Mouse (Mus musculus) liver, embryonic 14.5 days (tissue): ENCODE measurements around the gene Tmem82. TPM values are rescaled to one million over a fixed set of nuclear protein-coding genes. Genes with fewer than 3 reads are reported as not detected.
A peak's percentile ranks its signal among the peaks of the same experiment; 100 is the strongest.

Experiments used
- ATAC-seq: fragments of 200-750 bp; cut with Nextera tagmentation; 2 replicates; pipeline ENCODE4 v1.8.0; 2017; ENCODE audit warnings: moderate number of reproducible peaks, mild to moderate bottlenecking, moderate library complexity; ENCODE audit not compliant: insufficient read depth
- DNase-seq, 3 experiments: peaks; one replicate each; pipeline ENCODE4 v3.0.0-alpha.2; 2012 to 2013; ENCODE audit warnings: low read depth in 3 of 3, low spot score in 3 of 3
- H3K27ac ChIP-seq: fragments of 300-500 bp; sonication (generic); 2 replicates; pipeline ENCODE4 v1.5.1; 2014; ENCODE audit warnings: moderate library complexity, mild to moderate bottlenecking, control low read depth, inconsistent platforms
- H3K27me3 ChIP-seq: fragments of 300-500 bp; sonication (generic); 2 replicates; pipeline ENCODE4 v1.6.1; 2014; ENCODE audit warnings: mild to moderate bottlenecking, low read length, moderate library complexity; ENCODE audit not compliant: control insufficient read depth, insufficient read depth
- H3K36me3 ChIP-seq: fragments of 300-500 bp; sonication (generic); replicated peaks from 2 replicates; pipeline ENCODE4 v1.6.1; 2014; ENCODE audit warnings: low read depth; ENCODE audit not compliant: control insufficient read depth, insufficient read depth
- H3K4me1 ChIP-seq, 2 experiments: fragments of 200-500 bp in 1 of 2; fragments of 300-500 bp in 1 of 2; sonication (generic) in 1 of 2; replicated peaks; 2 replicates each; pipeline ENCODE4 v1.6.1; 2012 to 2014; ENCODE audit warnings: antibody characterized with exemption in 1 of 2, inconsistent platforms in 1 of 2, low read length in 1 of 2; ENCODE audit not compliant: control insufficient read depth in 2 of 2, insufficient read depth in 2 of 2
- H3K4me2 ChIP-seq: fragments of 300-500 bp; sonication (generic); 2 replicates; pipeline ENCODE4 v1.6.1; 2014; ENCODE audit warnings: low read depth, mild to moderate bottlenecking, control low read depth, moderate library complexity
- H3K4me3 ChIP-seq, 2 experiments: fragments of 200-500 bp in 1 of 2; fragments of 300-500 bp in 1 of 2; sonication (generic) in 1 of 2; 2 replicates each; pipeline ENCODE4 v1.5.1; 2012 to 2014; ENCODE audit warnings: low read depth in 2 of 2, low read length in 2 of 2, mild to moderate bottlenecking in 2 of 2, control low read depth in 1 of 2, inconsistent platforms in 1 of 2, moderate library complexity in 1 of 2; ENCODE audit not compliant: insufficient read depth in 1 of 2
- H3K9ac ChIP-seq: fragments of 300-500 bp; sonication (generic); replicated peaks from 2 replicates; pipeline ENCODE4 v1.6.1; 2014; ENCODE audit warnings: mild to moderate bottlenecking, control low read depth, moderate library complexity
- H3K9me3 ChIP-seq: fragments of 300-500 bp; sonication (generic); 2 replicates; pipeline ENCODE4 v1.6.1; 2016; ENCODE audit warnings: low read length, mixed read lengths; ENCODE audit not compliant: control insufficient read depth
- CTCF ChIP-seq: IDR thresholded peaks from 2 replicates; pipeline ENCODE4 v1.5.1; 2016; ENCODE audit warnings: antibody characterized with exemption, low read depth, control low read depth
- EP300 ChIP-seq: IDR thresholded peaks from 2 replicates; pipeline ENCODE4 v1.6.1; 2016; ENCODE audit warnings: antibody characterized with exemption, low read depth
- WGBS: fragments of 180-500 bp; shearing (Covaris S2); extraction: QIAGEN DNeasy Blood & Tissue Kit; methylation state at CpG from one replicate; pipeline ENCODE4 v1.1.7; 2014; ENCODE audit not compliant: insufficient replicate concordance; 5-methylcytosine and 5-hydroxymethylcytosine counted together
- polyA plus RNA-seq, 2 experiments: library from polyadenylated mRNA; depleted of rRNA in 1 of 2; stranded (reverse) in 1 of 2; unstranded in 1 of 2; fragments of >200 nt; fragmentation: Nextera tagmentation in 1 of 2; extraction: Ambion mirVana in 1 of 2; gene quantifications; 2 replicates each; pipeline versions ENCODE4 v1.2.1 to v1.2.3; 2012 to 2014

Tmem82 gene
- polyA plus RNA-seq, 2 experiments: 2.1 to 2.2 TPM

DNA sequence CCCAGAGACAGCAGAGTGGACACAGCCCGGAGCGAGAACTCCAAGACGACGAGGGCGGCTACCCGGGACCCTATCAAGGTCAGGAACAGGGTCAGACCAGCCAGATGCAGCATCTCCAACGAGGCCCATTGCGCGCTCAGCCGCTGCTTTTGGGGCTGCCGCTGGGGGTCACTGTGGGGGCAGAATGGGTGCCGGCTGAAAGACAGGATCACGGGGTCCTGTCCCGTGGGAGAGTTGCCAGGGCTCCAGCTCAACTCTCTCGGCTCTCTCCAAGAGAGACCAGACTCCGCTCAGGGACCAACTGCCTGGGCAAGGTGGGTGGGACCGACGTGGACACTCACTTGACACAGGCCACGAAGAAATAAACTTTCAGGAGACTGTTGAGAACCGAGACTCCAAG, 1.1 kb downstream of the Tmem82 start:
- 3% methylated on average over 20 of the region's 20 CpGs for WGBS
- ATAC-seq: peak; percentile 39; the same call in 1 of the 2 replicates

DNA sequence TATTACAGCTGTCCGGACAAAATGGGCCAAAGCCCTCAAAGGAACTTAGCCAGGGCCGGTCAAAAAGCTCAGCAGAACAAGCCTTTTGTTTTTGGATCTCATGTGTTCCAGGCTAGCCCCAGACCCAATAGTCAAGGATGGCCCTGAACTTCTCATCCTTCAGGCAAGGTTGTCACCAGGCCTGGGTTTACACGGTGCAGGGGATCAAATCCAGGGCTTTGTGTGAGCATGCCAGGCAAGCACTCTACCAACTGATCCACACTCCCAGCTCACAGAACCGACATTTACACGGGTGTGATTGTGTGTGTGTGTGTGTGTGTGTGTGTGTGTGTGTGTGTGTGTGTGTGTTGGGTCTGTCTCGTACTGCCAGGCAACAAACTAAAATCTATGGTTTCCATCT, 1.6 kb downstream of the Tmem82 start:
- WGBS: 58% methylated on average over 6 of the region's 6 CpGs
- H3K27me3 ChIP-seq: no peaks in the 10 kb centered on the region
- H3K4me3 ChIP-seq: no peak overlapping the region
- DNase-seq (no peak), ATAC-seq (no peak)
- no peaks in the 10 kb centered on the region for H3K36me3 ChIP-seq
- no peaks in the 10 kb centered on the region for H3K9me3 ChIP-seq
- H3K4me1 ChIP-seq: peaks cover 0 to 2% of the 10 kb centered on the region in 2 experiments; a peak in 1 of 4 replicates
- TF ChIP-seq EP300 (no peak), CTCF (no peak)
- H3K27ac ChIP-seq: no peak overlapping the region
- no peak overlapping the region for H3K4me2 ChIP-seq
- H3K9ac ChIP-seq: no peak overlapping the region

More for the DNA sequence above, 1.1 kb downstream of the Tmem82 start:
- peak overlapping the region; percentile 20 to 48 for H3K4me3 ChIP-seq
- no peak for DNase-seq
- no peak overlapping the region for H3K27ac ChIP-seq
- H3K9me3 ChIP-seq: no peaks in the 10 kb centered on the region
- peak overlapping the region; percentile 48 for H3K4me2 ChIP-seq
- H3K36me3 ChIP-seq: no peaks in the 10 kb centered on the region
- no peak overlapping the region for H3K9ac ChIP-seq
- TF ChIP-seq CTCF: peak; percentile 72
- TF ChIP-seq EP300: no peak
- peaks cover 0 to 2% of the 10 kb centered on the region in 2 experiments; a peak in 1 of 4 replicates for H3K4me1 ChIP-seq
- no peaks in the 10 kb centered on the region for H3K27me3 ChIP-seq

DNA sequence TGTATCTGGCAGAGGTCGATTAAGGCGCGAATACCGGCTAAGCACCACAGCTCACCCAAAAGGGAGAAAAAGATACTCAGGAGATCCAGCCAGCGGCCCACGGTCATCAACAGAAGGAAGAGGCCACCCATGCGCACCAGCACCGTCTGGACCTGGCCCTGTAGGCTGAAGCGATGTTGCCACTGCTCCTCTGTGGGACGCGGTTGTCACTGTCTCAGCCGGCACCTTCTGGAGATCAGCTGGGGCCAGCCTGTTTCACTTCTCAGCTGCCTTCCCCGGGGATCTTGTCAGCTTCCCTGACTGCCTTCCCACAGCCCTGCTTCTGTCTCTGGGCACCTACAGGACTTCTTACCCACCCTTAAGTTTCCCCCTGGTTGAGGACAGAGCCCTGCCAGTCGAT, 3.5 kb downstream of the Tmem82 start:
- no peak for DNase-seq
- WGBS: 76% methylated on average over 14 of the region's 14 CpGs
- H3K36me3 ChIP-seq: no peaks in the 10 kb centered on the region
- no peak overlapping the region for H3K4me3 ChIP-seq
- no peaks in the 10 kb centered on the region for H3K27me3 ChIP-seq
- no peak overlapping the region for H3K4me2 ChIP-seq
- TF ChIP-seq EP300 (no peak), CTCF (no peak)
- no peak overlapping the region for H3K9ac ChIP-seq
- no peak overlapping the region for H3K27ac ChIP-seq
- H3K9me3 ChIP-seq: no peaks in the 10 kb centered on the region
- peaks cover 0 to 2% of the 10 kb centered on the region in 2 experiments; a peak in 1 of 4 replicates for H3K4me1 ChIP-seq
- ATAC-seq: no peak

DNA sequence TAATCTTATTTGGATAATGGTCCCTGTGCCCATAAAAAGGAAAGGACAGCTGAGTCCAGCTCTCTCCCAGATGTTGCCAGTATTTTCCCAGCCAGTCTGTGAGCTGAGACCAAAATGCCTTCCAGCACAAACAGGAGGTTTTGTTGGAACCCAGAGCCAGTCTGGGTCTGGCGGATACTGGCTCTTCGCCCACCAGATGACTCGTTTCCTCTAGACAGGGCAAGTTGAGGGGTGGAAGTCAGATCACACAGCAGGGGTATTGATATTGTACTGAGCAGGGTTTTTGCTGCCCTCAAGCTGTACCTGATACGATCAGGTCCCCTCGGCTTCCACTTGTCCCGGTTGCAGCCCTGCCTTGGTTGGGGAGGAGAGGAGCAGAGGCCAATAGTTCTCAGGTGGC, 8.9 kb downstream of the Tmem82 start:
- Histone ChIP-seq H3K27ac (no peak overlapping the region), H3K4me3 (no peak overlapping the region), H3K27me3 (no peaks in the 10 kb centered on the region), H3K4me1 (no peaks in the 10 kb centered on the region), H3K4me2 (no peak overlapping the region), H3K9ac (no peak overlapping the region), H3K9me3 (no peaks in the 10 kb centered on the region), H3K36me3 (no peaks in the 10 kb centered on the region)
- ATAC-seq (no peak), DNase-seq (no peak)
- 60% methylated on average over 6 of the region's 6 CpGs for WGBS
- TF ChIP-seq CTCF: no peak
- TF ChIP-seq EP300: no peak

DNA sequence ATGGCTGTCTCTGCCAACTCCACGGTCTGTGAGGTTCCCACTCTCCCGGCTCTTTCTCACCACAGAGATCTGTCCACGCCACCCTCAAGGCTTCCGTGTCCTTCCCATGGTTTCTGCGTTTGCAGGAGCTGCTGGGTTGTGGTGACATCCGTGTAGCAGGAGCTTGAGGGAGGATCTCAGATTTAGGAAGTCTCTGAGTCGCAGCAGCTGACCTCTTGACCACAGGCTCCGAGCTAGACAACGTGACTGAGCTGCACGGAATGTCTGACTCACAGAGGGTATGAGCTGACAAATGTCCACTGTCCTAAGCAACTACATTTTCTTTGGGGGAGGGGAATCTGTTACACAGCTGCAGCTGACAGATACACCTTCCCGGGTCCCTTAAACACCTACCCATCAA, 12.6 kb downstream of the Tmem82 start, which contains the start of gene Fblim1:
Gene Fblim1, minus strand, starts transcription at position 236 of the 400 bp plus-strand sequence.
- H3K36me3 ChIP-seq: no peaks in the 10 kb centered on the region
- H3K9ac ChIP-seq: no peak within 1 kb of the TSS
- H3K4me1 ChIP-seq: no peaks in the 10 kb centered on the region
- DNase-seq: no peak
- H3K4me2 ChIP-seq: no peak within 1 kb of the TSS
- WGBS: 52% methylated on average over 11 of the region's 11 CpGs
- ATAC-seq: peak; percentile 45; the same call in 1 of the 2 replicates
- H3K27ac ChIP-seq: no peak within 1 kb of the TSS
- no peaks in the 10 kb centered on the region; the same call in 1 of the 2 replicates for H3K27me3 ChIP-seq
- TF ChIP-seq EP300 (no peak), CTCF (no peak)
- H3K4me3 ChIP-seq: no peak within 1 kb of the TSS
- no peaks in the 10 kb centered on the region for H3K9me3 ChIP-seq
